Mouse (Mus musculus) kidney, embryonic 15.5 days (tissue): Measurements from ENCODE around the gene Hrc. TPM values are rescaled to one million over a fixed set of nuclear protein-coding genes. Genes with fewer than 3 reads are reported as not detected.
A peak's percentile ranks its signal among the peaks of the same experiment; 100 is the strongest.

Source experiments
- ATAC-seq: fragments of 200-750 bp; cut with Nextera tagmentation; replicated peaks from 2 replicates; pipeline ENCODE4 v1.8.0; 2017; ENCODE audit warnings: moderate TSS enrichment; ENCODE audit not compliant: low FRiP score
- H3K27ac ChIP-seq: fragments of 300-500 bp; sonication (generic); 2 replicates; pipeline ENCODE4 v1.5.1; 2015; ENCODE audit warnings: mild to moderate bottlenecking, inconsistent platforms
- H3K27me3 ChIP-seq: fragments of 300-500 bp; sonication (generic); 2 replicates; pipeline ENCODE4 v1.6.1; 2015; ENCODE audit warnings: inconsistent platforms
- H3K36me3 ChIP-seq: fragments of 300-500 bp; sonication (generic); 2 replicates; pipeline ENCODE4 v1.6.1; 2015; ENCODE audit warnings: inconsistent platforms
- H3K4me1 ChIP-seq: fragments of 300-500 bp; sonication (generic); 2 replicates; pipeline ENCODE4 v1.6.1; 2015; ENCODE audit warnings: inconsistent platforms
- H3K4me2 ChIP-seq: fragments of 300-500 bp; sonication (generic); 2 replicates; pipeline ENCODE4 v1.6.1; 2015; ENCODE audit warnings: moderate library complexity, mild to moderate bottlenecking, inconsistent platforms
- H3K4me3 ChIP-seq: fragments of 300-500 bp; sonication (generic); replicated peaks from 2 replicates; pipeline ENCODE4 v1.5.1; 2015; ENCODE audit warnings: mild to moderate bottlenecking, inconsistent platforms
- H3K9ac ChIP-seq: fragments of 300-500 bp; sonication (generic); 2 replicates; pipeline ENCODE4 v1.6.1; 2015; ENCODE audit warnings: mild to moderate bottlenecking, inconsistent platforms
- H3K9me3 ChIP-seq: fragments of 300-500 bp; sonication (generic); replicated peaks from 2 replicates; pipeline ENCODE4 v1.6.1; 2016; ENCODE audit warnings: inconsistent platforms
- WGBS: fragments of 180-500 bp; shearing (Covaris S2); methylation state at CpG from one replicate; pipeline ENCODE4 v1.1.7; 2015; ENCODE audit warnings: mixed read lengths; 5-methylcytosine and 5-hydroxymethylcytosine counted together
- polyA plus RNA-seq: library from polyadenylated mRNA; unstranded; fragments of >200 nt; fragmentation: Nextera tagmentation; extraction: Ambion mirVana; gene quantifications from 2 replicates; pipeline ENCODE4 v1.2.1, GENCODE M21; 2015

The Hrc gene
- polyA plus RNA-seq, 1 experiment from 2014 or later, result 2.1 TPM

DNA sequence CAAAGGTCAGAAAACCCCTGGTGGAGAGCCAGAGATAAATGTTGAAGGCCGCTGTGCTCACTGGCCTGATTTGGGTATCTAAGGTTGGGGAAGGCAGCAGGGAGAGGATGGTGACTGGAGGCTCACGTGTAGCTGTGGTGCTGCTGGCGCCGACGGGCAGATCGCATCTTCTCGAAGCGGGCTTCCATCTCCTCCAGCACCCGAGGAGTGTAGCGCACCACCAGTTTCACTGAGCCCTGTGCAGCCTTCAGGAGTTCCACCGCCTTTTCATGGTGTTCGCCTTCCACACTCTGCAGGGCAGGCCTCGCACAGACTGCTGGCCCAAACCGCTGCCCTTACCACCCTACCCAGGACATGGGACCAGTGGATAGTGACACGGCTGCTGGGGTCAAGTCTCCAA, 33.1 kb downstream of the Hrc start:
- no peak overlapping the region for H3K4me3 ChIP-seq
- H3K9me3 ChIP-seq, result no peaks in the 10 kb centered on the region
- peaks cover 40% of the 10 kb centered on the region for H3K4me1 ChIP-seq
- H3K36me3 ChIP-seq, result peaks cover 10% of the 10 kb centered on the region
- peak overlapping the region; percentile 99 for H3K4me2 ChIP-seq
- H3K27ac ChIP-seq, result no peak overlapping the region
- WGBS, result 80% methylated on average over 15 of the region's 15 CpGs
- peaks cover 58% of the 10 kb centered on the region for H3K27me3 ChIP-seq
- ATAC-seq, result no peak
- H3K9ac ChIP-seq, result no peak overlapping the region

DNA sequence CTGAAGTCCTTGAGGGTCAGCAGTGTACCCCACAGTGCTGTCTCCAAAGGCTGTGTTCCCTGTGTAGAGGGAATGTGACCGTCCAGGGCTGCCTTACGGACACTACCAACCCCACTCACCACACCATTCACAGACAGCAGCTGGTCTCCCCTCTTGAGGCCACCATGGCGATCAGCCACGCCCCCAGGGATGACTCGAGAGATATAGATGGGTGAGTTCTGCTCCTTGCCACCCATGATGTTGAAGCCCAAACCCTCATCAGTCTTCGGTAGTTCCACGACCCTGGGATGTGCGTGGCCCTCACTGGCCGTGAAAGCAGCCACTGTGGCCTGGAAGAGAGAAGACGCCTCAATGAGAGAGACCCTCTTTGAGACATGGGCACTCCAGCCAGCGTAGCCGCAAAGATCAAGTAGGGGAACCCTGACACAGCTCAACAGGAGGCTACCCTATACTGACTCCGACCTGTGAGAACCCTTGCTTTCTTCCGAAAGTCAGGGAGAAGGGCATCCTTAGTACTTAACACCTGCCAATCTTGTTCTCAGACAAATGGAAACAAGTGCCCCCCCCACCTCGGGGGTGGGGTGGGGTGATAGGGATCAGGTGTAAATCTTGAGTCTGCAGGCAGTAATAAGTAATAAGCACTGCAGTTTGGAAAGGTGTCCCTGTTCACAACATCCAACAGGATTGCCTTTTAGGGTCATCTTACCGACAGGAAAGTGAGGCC, 34.1 kb downstream of the Hrc start:
- Histone ChIP-seq H3K36me3 (peaks cover 20% of the 10 kb centered on the region), H3K9ac (no peak overlapping the region), H3K4me2 (no peak overlapping the region), H3K27me3 (peaks cover 48% of the 10 kb centered on the region), H3K27ac (no peak overlapping the region), H3K4me3 (no peak overlapping the region), H3K9me3 (no peaks in the 10 kb centered on the region), H3K4me1 (peaks cover 40% of the 10 kb centered on the region)
- no peak for ATAC-seq
- WGBS, result 74% methylated on average over 16 of the region's 16 CpGs

DNA sequence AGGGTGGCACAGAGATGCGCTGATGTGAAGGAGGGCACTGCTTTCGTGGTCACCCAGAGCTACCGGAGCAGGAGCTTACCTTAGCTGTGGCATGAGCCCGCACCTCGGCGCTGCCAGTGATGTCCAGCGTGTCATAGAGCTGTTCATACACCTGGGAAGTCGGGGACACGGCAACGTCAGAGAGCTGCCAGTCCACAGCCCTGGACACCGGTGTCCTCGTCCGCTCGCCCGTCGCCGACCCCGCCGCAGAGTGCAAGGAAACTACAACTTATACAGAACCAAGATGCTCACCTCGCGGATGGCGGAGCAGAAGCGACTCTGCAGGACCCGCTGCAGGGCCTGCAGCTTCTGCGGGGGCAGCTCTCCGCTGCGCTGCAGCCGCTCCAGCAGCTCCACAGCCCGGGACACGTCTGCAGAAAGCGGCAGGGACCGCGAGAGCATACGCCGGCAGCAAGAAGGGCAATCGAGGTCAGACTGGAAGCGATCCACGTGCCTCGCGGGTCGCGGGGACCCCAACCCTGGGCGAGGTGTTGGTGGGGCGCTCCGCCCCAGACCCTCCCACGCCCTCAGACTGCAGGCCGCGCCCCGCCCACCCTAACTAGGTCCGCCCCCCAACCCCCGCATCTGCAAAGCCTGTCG, 34.9 kb downstream of the Hrc start:
- H3K9ac ChIP-seq, result peak overlapping the region; percentile 44
- peaks cover 40% of the 10 kb centered on the region for H3K4me1 ChIP-seq
- peaks cover 41% of the 10 kb centered on the region for H3K27me3 ChIP-seq
- H3K4me3 ChIP-seq, result peak overlapping the region; percentile 56
- H3K27ac ChIP-seq, result no peak overlapping the region
- H3K4me2 ChIP-seq, result peak overlapping the region; percentile 97
- ATAC-seq, result peak; percentile 1; the same call in 1 of the 2 replicates
- peaks cover 26% of the 10 kb centered on the region for H3K36me3 ChIP-seq
- 5% methylated on average over 52 of the region's 52 CpGs for WGBS
- no peaks in the 10 kb centered on the region for H3K9me3 ChIP-seq

DNA sequence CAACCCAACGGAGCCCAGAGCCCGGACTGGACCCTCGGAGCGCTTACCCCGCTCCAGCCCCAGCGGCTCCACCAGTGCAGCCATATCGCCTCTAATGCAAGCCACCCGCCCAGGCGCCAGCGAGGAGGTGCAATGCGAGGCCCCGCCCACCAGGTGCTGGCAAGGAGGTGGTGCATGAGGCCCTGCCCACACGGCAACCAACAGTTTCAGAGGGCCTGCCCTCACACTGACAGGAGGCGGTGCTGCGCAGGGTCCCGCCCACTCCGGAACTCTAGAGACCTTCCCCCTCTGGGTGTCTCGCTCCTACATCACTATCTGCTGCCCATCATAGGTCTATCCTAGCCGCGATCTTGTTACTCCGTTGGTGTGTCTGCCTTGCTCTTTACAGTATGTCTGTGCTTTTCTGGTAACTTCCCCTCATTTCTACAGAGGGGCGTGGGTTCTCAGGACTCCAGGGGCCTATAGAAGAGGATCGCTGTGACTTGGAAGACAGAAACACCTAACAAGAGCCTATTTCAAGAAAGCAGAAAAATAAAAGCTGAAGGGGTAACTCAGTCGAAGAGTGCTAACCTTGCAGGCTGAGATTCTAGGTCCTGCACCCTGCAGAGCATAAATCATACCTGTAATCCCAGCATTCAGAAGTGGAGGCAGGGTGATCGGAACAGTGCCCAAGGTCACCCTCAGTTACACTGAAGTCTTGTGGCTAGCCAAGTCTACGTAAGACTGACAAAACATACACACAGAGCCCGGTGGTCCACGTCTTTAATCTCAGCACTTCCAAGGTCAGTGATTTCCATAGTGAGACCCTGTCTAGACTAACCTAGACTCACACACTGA, 35.6 kb downstream of the Hrc start, which contains the start of gene Lin7b:
Lin7b (minus strand) TSS at position 109 of the 837 bp plus-strand sequence.
- H3K4me1 ChIP-seq, result peaks cover 38% of the 10 kb centered on the region
- H3K9me3 ChIP-seq, result no peaks in the 10 kb centered on the region
- ATAC-seq, result peak; percentile 79
- peak within 1 kb of the TSS; percentile 56 for H3K4me3 ChIP-seq
- H3K36me3 ChIP-seq, result peaks cover 33% of the 10 kb centered on the region
- H3K27ac ChIP-seq, result no peak within 1 kb of the TSS
- WGBS, result 9% methylated on average over 28 of the region's 28 CpGs
- H3K4me2 ChIP-seq, result peak within 1 kb of the TSS; percentile 97
- peaks cover 34% of the 10 kb centered on the region for H3K27me3 ChIP-seq
- H3K9ac ChIP-seq, result peak within 1 kb of the TSS; percentile 44

DNA sequence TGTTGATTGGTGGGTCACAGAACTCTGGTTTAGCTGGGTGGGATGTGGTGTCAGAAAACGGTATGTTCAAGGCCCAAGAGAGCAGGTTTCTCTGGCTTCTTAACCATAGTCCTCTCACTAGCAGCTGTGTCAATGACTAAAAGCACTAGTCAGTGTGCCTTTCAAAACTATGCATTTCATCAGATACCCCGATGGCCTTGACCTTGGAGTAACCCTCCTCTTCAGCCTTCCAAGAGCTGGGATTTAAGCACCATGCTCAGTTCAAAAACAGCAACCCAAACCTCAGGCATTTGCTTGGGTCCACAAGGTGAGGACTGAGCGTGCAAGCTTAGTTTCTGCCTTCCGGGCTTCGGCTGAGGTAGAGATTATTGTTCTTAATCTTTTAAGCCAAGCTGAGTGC, 37.3 kb downstream of the Hrc start:
- H3K4me2 ChIP-seq, result no peak overlapping the region
- no peak for ATAC-seq
- no peak overlapping the region for H3K27ac ChIP-seq
- no peaks in the 10 kb centered on the region for H3K9me3 ChIP-seq
- no peak overlapping the region for H3K4me3 ChIP-seq
- peaks cover 50% of the 10 kb centered on the region for H3K36me3 ChIP-seq
- H3K27me3 ChIP-seq, result peaks cover 25% of the 10 kb centered on the region
- no peak overlapping the region for H3K9ac ChIP-seq
- 78% methylated on average over 5 of the region's 5 CpGs for WGBS
- H3K4me1 ChIP-seq, result peaks cover 27% of the 10 kb centered on the region

DNA sequence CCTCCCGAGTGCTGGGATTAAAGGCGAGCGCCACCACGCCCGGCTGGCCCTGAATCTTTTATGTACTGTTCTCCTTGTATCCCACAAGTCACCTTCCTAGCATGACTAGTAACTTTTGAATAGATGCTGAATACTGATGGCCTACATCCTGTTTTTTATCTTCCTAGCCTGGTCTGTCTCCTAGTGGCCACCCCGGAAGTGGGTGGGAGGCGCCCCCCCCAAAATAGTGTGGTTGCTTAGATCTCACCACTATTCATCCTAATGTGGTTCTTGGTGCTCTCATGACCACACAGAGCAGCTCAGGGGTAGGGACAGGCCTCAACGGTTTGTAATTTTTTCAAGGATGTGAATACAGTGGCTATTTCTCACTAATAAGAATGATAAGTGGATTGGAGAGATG, 39.5 kb downstream of the Hrc start:
- Histone ChIP-seq H3K9ac (no peak overlapping the region), H3K36me3 (peaks cover 72% of the 10 kb centered on the region), H3K27ac (no peak overlapping the region), H3K27me3 (peaks cover 6% of the 10 kb centered on the region), H3K4me3 (no peak overlapping the region), H3K4me1 (peaks cover 16% of the 10 kb centered on the region), H3K9me3 (no peaks in the 10 kb centered on the region), H3K4me2 (no peak overlapping the region)
- ATAC-seq, result no peak
- WGBS, result 90% methylated on average over 8 of the region's 8 CpGs

DNA sequence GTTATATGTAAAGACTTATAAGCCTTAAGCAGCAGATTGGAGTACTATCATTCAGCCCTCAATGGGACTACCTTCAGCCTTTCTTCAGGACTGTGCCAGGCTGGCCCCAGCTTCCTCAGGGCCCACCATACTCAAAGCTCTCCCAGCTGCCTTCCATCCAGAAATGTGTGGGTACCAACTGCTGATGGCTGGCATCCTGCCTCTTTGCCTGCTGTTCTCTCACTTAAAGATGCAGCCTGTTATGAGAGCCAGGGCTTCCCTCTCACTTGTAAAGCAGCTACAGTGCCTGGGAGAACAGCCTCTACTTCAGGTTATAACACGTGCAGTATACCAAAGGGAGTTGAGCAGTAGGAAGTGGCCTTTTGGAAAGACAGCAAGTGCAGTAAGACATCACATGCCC, 41.0 kb downstream of the Hrc start:
- Histone ChIP-seq H3K27ac (no peak overlapping the region), H3K9ac (no peak overlapping the region), H3K4me1 (peaks cover 7% of the 10 kb centered on the region; the same call in 1 of the 2 replicates), H3K9me3 (no peaks in the 10 kb centered on the region), H3K4me2 (no peak overlapping the region), H3K4me3 (no peak overlapping the region), H3K27me3 (no peaks in the 10 kb centered on the region), H3K36me3 (peaks cover 87% of the 10 kb centered on the region)
- ATAC-seq, result no peak
- WGBS, result 88% methylated on average over 1 of the region's 1 CpGs

DNA sequence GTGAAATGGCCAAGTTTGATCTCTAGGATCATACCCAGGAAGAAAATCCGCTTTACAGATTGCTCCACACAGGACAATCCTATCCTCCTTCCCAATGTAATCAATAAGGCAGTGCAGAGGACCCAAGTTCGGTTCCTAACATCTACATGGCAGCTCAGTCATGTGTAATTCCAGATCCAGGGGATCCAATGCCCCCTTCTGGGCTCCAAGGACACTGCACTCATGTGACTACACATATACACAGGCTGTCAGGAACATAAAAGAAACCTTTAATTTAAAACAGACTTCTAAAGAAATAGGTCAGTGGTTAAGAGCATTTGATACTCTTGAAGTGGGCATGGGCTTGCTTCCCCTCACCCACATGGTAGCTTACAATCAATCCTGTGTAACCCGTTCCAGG, 51.0 kb downstream of the Hrc start:
- H3K4me3 ChIP-seq, result no peak overlapping the region
- peaks cover 100% of the 10 kb centered on the region for H3K36me3 ChIP-seq
- no peak overlapping the region for H3K27ac ChIP-seq
- peaks cover 4% of the 10 kb centered on the region; the same call in 1 of the 2 replicates for H3K4me1 ChIP-seq
- 87% methylated on average over 3 of the region's 3 CpGs for WGBS
- no peaks in the 10 kb centered on the region for H3K27me3 ChIP-seq
- no peak overlapping the region for H3K4me2 ChIP-seq
- H3K9me3 ChIP-seq, result no peaks in the 10 kb centered on the region
- no peak for ATAC-seq
- no peak overlapping the region for H3K9ac ChIP-seq

Other genes with a start within 250 kb of the Hrc start
- 322 and 362 TPM in 2 replicates for gene Rcn3, start 243.1 kb upstream of the Hrc start, polyA plus RNA-seq
- 78.0 and 93.5 TPM in 2 replicates for gene Fcgrt, start 231.4 kb upstream of the Hrc start, polyA plus RNA-seq
- 1,536 and 1,655 TPM in 2 replicates for gene Rps11, start 210.9 kb upstream of the Hrc start, polyA plus RNA-seq
- 1,248 and 1,360 TPM in 2 replicates for gene Rpl13a, start 206.5 kb upstream of the Hrc start, polyA plus RNA-seq
- 0.44 TPM in 1 of 2 replicates, not detected in the other for gene Gm45713, start 199.1 kb upstream of the Hrc start, polyA plus RNA-seq
- gene Flt3l, start 198.9 kb upstream of the Hrc start, polyA plus RNA-seq, result 1.9 and 7.5 TPM in 2 replicates
- gene Pih1d1, start 181.0 kb upstream of the Hrc start, polyA plus RNA-seq, result 107 and 108 TPM in 2 replicates
- 69.3 and 69.9 TPM in 2 replicates for gene Aldh16a1, start 180.7 kb upstream of the Hrc start, polyA plus RNA-seq
- 0.14 and 0.30 TPM in 2 replicates for gene Slc17a7, start 171.3 kb upstream of the Hrc start, polyA plus RNA-seq
- gene Gfy, start 155.7 kb upstream of the Hrc start, polyA plus RNA-seq, result not detected in 2 replicates
- not detected in 2 replicates for gene Pth2, start 154.3 kb upstream of the Hrc start, polyA plus RNA-seq
- gene Ccdc155, start 130.4 kb upstream of the Hrc start, polyA plus RNA-seq, result 0.78 and 1.1 TPM in 2 replicates
- gene Dkkl1, start 123.1 kb upstream of the Hrc start, polyA plus RNA-seq, result 0.97 and 1.4 TPM in 2 replicates
- 196 and 207 TPM in 2 replicates for gene Tead2, start 119.5 kb upstream of the Hrc start, polyA plus RNA-seq
- gene Cd37, start 96.2 kb upstream of the Hrc start, polyA plus RNA-seq, result 1.2 and 2.4 TPM in 2 replicates
- 0.10 and 0.23 TPM in 2 replicates for gene Slc6a16, start 94.2 kb upstream of the Hrc start, polyA plus RNA-seq
- not detected in 2 replicates for gene Slc6a21, start 57.8 kb upstream of the Hrc start, polyA plus RNA-seq
- gene Trpm4, start 1.5 kb upstream of the Hrc start, polyA plus RNA-seq, result 17.4 and 19.0 TPM in 2 replicates
- 6.7 and 7.5 TPM in 2 replicates for gene Ppfia3, start 31.7 kb downstream of the Hrc start, polyA plus RNA-seq
- gene Lin7b, start 35.3 kb downstream of the Hrc start, polyA plus RNA-seq, result 0.41 and 0.96 TPM in 2 replicates
- 225 and 242 TPM in 2 replicates for gene Snrnp70, start 60.5 kb downstream of the Hrc start, polyA plus RNA-seq
- gene Kcna7, start 70.4 kb downstream of the Hrc start, polyA plus RNA-seq, result not detected in 2 replicates
- gene Ntf5, start 78.4 kb downstream of the Hrc start, polyA plus RNA-seq, result 1.1 and 1.4 TPM in 2 replicates
- not detected in 2 replicates for gene Lhb, start 85.5 kb downstream of the Hrc start, polyA plus RNA-seq
- gene Gys1, start 99.6 kb downstream of the Hrc start, polyA plus RNA-seq, result 37.6 and 40.8 TPM in 2 replicates
- 165 and 167 TPM in 2 replicates for gene Ruvbl2, start 102.8 kb downstream of the Hrc start, polyA plus RNA-seq
- 4,509 and 4,690 TPM in 2 replicates for gene Ftl1, start 124.6 kb downstream of the Hrc start, polyA plus RNA-seq
- 184 and 195 TPM in 2 replicates for gene Bax, start 131.6 kb downstream of the Hrc start, polyA plus RNA-seq
- gene Tulp2, start 146.6 kb downstream of the Hrc start, polyA plus RNA-seq, result 1.0 and 1.1 TPM in 2 replicates
- not detected in 2 replicates for gene Gm45808, start 151.5 kb downstream of the Hrc start, polyA plus RNA-seq
- gene Dhdh, start 153.5 kb downstream of the Hrc start, polyA plus RNA-seq, result 3.3 and 3.5 TPM in 2 replicates
- gene Nucb1, start 175.1 kb downstream of the Hrc start, polyA plus RNA-seq, result 221 and 252 TPM in 2 replicates
- gene Ppp1r15a, start 191.0 kb downstream of the Hrc start, polyA plus RNA-seq, result 18.6 and 24.7 TPM in 2 replicates
- 4.5 and 5.1 TPM in 2 replicates for gene Plekha4, start 191.0 kb downstream of the Hrc start, polyA plus RNA-seq
- 11.8 and 14.8 TPM in 2 replicates for gene Hsd17b14, start 219.6 kb downstream of the Hrc start, polyA plus RNA-seq
- gene Bcat2, start 234.9 kb downstream of the Hrc start, polyA plus RNA-seq, result 75.4 and 78.5 TPM in 2 replicates